Mouse (Mus musculus): ENCODE data around the gene Hoxc12.

Hoxc12 gene

GRCm38 (mm10) chr15:102937036-102937666 lies 594 bp downstream of the Hoxc12 start:
- DNase-seq (ENCODE audit: low read depth) = no peak

- no peak for DNase-seq (ENCODE audit: low read depth)
These were observed 2.9 kb downstream of the Hoxc12 start for GRCm38 (mm10) chr15:102939256-102940155.

- DNase-seq (ENCODE audit: low read depth) = no peak
These were observed 6.3 kb downstream of the Hoxc12 start for GRCm38 (mm10) chr15:102942739-102943467.

- DNase-seq (ENCODE audit: low read depth) = no peak
These were observed 6.9 kb downstream of the Hoxc12 start for GRCm38 (mm10) chr15:102943468-102943813.

- no peak for DNase-seq (ENCODE audit: low read depth)
These were observed 8.9 kb downstream of the Hoxc12 start for GRCm38 (mm10) chr15:102945185-102946077.

- DNase-seq (ENCODE audit: low read depth) = no peak
These were observed 10.7 kb downstream of the Hoxc12 start for GRCm38 (mm10) chr15:102947276-102947675.

- DNase-seq (ENCODE audit: low read depth) = no peak
These were observed 12.3 kb downstream of the Hoxc12 start for GRCm38 (mm10) chr15:102948842-102949241.

- DNase-seq (ENCODE audit: low read depth) = no peak
These were observed 13.1 kb downstream of the Hoxc12 start for GRCm38 (mm10) chr15:102949696-102950095.

GRCm38 (mm10) chr15:102950877-102951276 lies 14.3 kb downstream of the Hoxc12 start:
- no peak for DNase-seq (ENCODE audit: low read depth)

GRCm38 (mm10) chr15:102953561-102953960 lies 17.0 kb downstream of the Hoxc12 start:
- no peak for DNase-seq (ENCODE audit: low read depth)

GRCm38 (mm10) chr15:102954192-102955006 lies 17.8 kb downstream of the Hoxc12 start, which contains the start of gene Hoxc11:
Gene Hoxc11, plus strand, starts transcription at chr15:102954427.
- no peak for DNase-seq (ENCODE audit: low read depth)

- DNase-seq (ENCODE audit: low read depth) = no peak
These were observed 18.4 kb downstream of the Hoxc12 start for GRCm38 (mm10) chr15:102955007-102955382.

GRCm38 (mm10) chr15:102955833-102956640 lies 19.5 kb downstream of the Hoxc12 start:
- no peak for DNase-seq (ENCODE audit: low read depth)

- DNase-seq (ENCODE audit: low read depth) = no peak
These were observed 20.3 kb downstream of the Hoxc12 start for GRCm38 (mm10) chr15:102956906-102957305.

GRCm38 (mm10) chr15:102959663-102960191 lies 23.2 kb downstream of the Hoxc12 start:
- no peak for DNase-seq (ENCODE audit: low read depth)

GRCm38 (mm10) chr15:102961728-102962127 lies 25.2 kb downstream of the Hoxc12 start:
- DNase-seq (ENCODE audit: low read depth) = no peak

GRCm38 (mm10) chr15:102962492-102962891 lies 25.9 kb downstream of the Hoxc12 start:
- DNase-seq (ENCODE audit: low read depth) = no peak

GRCm38 (mm10) chr15:102963259-102963658 lies 26.7 kb downstream of the Hoxc12 start:
- no peak for DNase-seq (ENCODE audit: low read depth)
